Mouse (Mus musculus) left cerebral cortex, postnatal 36 days (tissue): ENCODE measurements around the gene Psmf1. TPM values are rescaled to one million over a fixed set of nuclear protein-coding genes. Genes with fewer than 3 reads are reported as not detected.

Experiments used
- total RNA-seq, 2 experiments: library from RNA; stranded (reverse); gene quantifications; 2 replicates each; pipeline ENCODE4 v1.2.3; 2021

Gene Psmf1
- total RNA-seq, 2 experiments from 2014 or later: 40.3 to 46.7 TPM

Other genes starting within 250 kb of the Psmf1 start
- gene Fkbp1a, start 201.7 kb downstream of the Psmf1 start, total RNA-seq: 100 to 1,000 TPM; 745 to 751 TPM
- gene Sdcbp2, start 171.6 kb downstream of the Psmf1 start, total RNA-seq: 1 to 10 TPM; 1.6 to 2.3 TPM
- 100 to 1,000 TPM; 313 to 321 TPM for gene Snph, start 111.6 kb downstream of the Psmf1 start, total RNA-seq
- gene Rad21l, start 75.7 kb downstream of the Psmf1 start, total RNA-seq: 1 to 10 TPM in 1 of 2 experiments, under 1 TPM in 1; 0.79 to 1.3 TPM
- gene Tmem74b, start 42.2 kb downstream of the Psmf1 start, total RNA-seq: 10 to 100 TPM; 10.1 to 11.6 TPM
- not detected for gene Rspo4, start 98.7 kb upstream of the Psmf1 start, total RNA-seq
- gene Angpt4, start 167.0 kb upstream of the Psmf1 start, total RNA-seq: under 1 TPM in 1 of 2 experiments, not detected in 1; 0.16 TPM
- gene Fam110a, start 236.0 kb upstream of the Psmf1 start, total RNA-seq: 1 to 10 TPM; 7.5 to 8.9 TPM